Mouse (Mus musculus): Measurements from ENCODE around the gene Tssk6. TPM values are rescaled to one million over a fixed set of nuclear protein-coding genes. Genes with fewer than 3 reads are reported as not detected.

Gene Tssk6
- polyA plus RNA-seq, 1 experiment, result 0.92 TPM

GRCm38 (mm10) chr8:69900895-69901451, 1.0 kb upstream of the Tssk6 start:
- peaks cover 49% of the 10 kb centered on the region for H3K79me2 ChIP-seq (ENCODE audit: control insufficient read depth, insufficient read depth)
- H3K36me3 ChIP-seq (ENCODE audit: control insufficient read depth, insufficient read depth), result no peaks in the 10 kb centered on the region
- H3K4me3 ChIP-seq, result peak overlapping the region; percentile 90
- H3K4me2 ChIP-seq (ENCODE audit: low read depth), result peak overlapping the region; percentile 72
- peak overlapping the region; percentile 10 for H3ac ChIP-seq (ENCODE audit: control insufficient read depth, insufficient read length)
- TF ChIP-seq E2F4 (IDR thresholded peaks at IDR 0.05; ENCODE audit: insufficient read depth) (no peak), TCF12 (IDR thresholded peaks at IDR 0.05; ENCODE audit: insufficient read depth, poor library complexity, severe bottlenecking) (no peak), MYOG (IDR thresholded peaks at IDR 0.05; ENCODE audit: control insufficient read depth in 1 of 3, insufficient read depth in 1 of 3, insufficient read length in 2 of 3, low read depth in 2 of 3) (no peak), USF1 (IDR thresholded peaks at IDR 0.05; ENCODE audit: low read depth) (no peak), MYOD1 (IDR thresholded peaks at IDR 0.05; ENCODE audit: control insufficient read depth in 1 of 3, insufficient read length in 2 of 3, low read depth in 2 of 3) (no peak), MAX (IDR thresholded peaks at IDR 0.05; ENCODE audit: low read depth) (no peak), SRF (IDR thresholded peaks at IDR 0.05; ENCODE audit: control insufficient read depth, insufficient read length, low read depth) (no peak), POLR2A (IDR thresholded peaks at IDR 0.05; ENCODE audit: insufficient read length, low read depth) (no peak), POLR2AphosphoS2 (IDR thresholded peaks at IDR 0.05; ENCODE audit: insufficient read length, low read depth) (no peak), REST (IDR thresholded peaks at IDR 0.05; ENCODE audit: insufficient read depth, insufficient read length) (no peak), CEBPB (IDR thresholded peaks at IDR 0.05; ENCODE audit: insufficient read depth, poor library complexity, severe bottlenecking) (no peak), TCF3 (IDR thresholded peaks at IDR 0.05; ENCODE audit: insufficient read length, low read depth) (no peak)
- H3K27me3 ChIP-seq (ENCODE audit: control insufficient read depth, insufficient read depth, insufficient read length), result no peaks in the 10 kb centered on the region

DNA sequence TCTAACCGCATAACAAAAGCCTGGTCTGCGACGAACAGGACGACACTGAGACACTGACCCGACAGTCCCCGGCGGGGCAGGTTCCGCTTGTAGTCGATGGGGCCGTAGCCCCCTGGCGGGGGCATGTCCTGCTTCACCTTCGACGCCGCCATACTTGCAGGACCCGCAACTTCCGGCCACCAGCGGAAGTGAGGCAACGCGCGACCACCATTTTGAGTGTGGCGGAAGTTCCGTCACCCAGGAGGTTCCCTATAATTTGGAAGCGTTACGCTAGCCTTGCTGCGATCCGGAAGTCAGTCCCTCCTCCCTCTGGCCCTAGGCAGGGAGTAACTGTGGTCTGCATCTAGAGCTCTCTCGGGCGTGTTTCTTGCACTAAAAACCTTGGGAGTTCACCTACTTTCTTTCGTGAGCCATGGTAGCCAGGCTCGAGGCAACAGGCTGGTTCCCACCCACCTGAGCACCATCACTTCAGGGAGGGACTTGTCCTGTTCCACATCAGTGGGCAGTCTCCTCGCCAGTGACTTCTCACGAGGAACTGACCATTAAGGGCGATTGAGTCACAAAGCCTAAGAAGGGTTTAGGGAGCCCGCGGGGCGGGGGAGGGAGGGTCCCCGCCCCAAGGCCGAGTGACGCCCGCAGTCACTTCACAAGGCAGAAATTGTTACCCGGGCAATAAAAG, 361 bp upstream of the Tssk6 start:
- TF ChIP-seq TCF12 (IDR thresholded peaks at IDR 0.05; ENCODE audit: insufficient read depth, poor library complexity, severe bottlenecking) (no peak), POLR2A (IDR thresholded peaks at IDR 0.05; ENCODE audit: insufficient read length, low read depth) (peak; percentile 80), USF1 (IDR thresholded peaks at IDR 0.05; ENCODE audit: low read depth) (no peak), MAX (IDR thresholded peaks at IDR 0.05; ENCODE audit: low read depth) (no peak), CEBPB (IDR thresholded peaks at IDR 0.05; ENCODE audit: insufficient read depth, poor library complexity, severe bottlenecking) (peak; percentile 48; the same call in 1 of the 2 replicates), MYOG (IDR thresholded peaks at IDR 0.05; ENCODE audit: control insufficient read depth in 1 of 3, insufficient read depth in 1 of 3, insufficient read length in 2 of 3, low read depth in 2 of 3) (peak in 1 of 3 experiments; percentile 4), REST (IDR thresholded peaks at IDR 0.05; ENCODE audit: insufficient read depth, insufficient read length) (no peak), E2F4 (IDR thresholded peaks at IDR 0.05; ENCODE audit: insufficient read depth) (no peak), POLR2AphosphoS2 (IDR thresholded peaks at IDR 0.05; ENCODE audit: insufficient read length, low read depth) (peak; percentile 95), MYOD1 (IDR thresholded peaks at IDR 0.05; ENCODE audit: control insufficient read depth in 1 of 3, insufficient read length in 2 of 3, low read depth in 2 of 3) (no peak), SRF (IDR thresholded peaks at IDR 0.05; ENCODE audit: control insufficient read depth, insufficient read length, low read depth) (no peak), TCF3 (IDR thresholded peaks at IDR 0.05; ENCODE audit: insufficient read length, low read depth) (no peak)
- H3K4me2 ChIP-seq (ENCODE audit: low read depth), result peak overlapping the region; percentile 81
- H3K4me3 ChIP-seq, result peak overlapping the region; percentile 90
- H3K27me3 ChIP-seq (ENCODE audit: control insufficient read depth, insufficient read depth, insufficient read length), result no peaks in the 10 kb centered on the region
- no peaks in the 10 kb centered on the region for H3K36me3 ChIP-seq (ENCODE audit: control insufficient read depth, insufficient read depth)
- peak overlapping the region; percentile 10 for H3ac ChIP-seq (ENCODE audit: control insufficient read depth, insufficient read length)
- peaks cover 42% of the 10 kb centered on the region for H3K79me2 ChIP-seq (ENCODE audit: control insufficient read depth, insufficient read depth)

DNA sequence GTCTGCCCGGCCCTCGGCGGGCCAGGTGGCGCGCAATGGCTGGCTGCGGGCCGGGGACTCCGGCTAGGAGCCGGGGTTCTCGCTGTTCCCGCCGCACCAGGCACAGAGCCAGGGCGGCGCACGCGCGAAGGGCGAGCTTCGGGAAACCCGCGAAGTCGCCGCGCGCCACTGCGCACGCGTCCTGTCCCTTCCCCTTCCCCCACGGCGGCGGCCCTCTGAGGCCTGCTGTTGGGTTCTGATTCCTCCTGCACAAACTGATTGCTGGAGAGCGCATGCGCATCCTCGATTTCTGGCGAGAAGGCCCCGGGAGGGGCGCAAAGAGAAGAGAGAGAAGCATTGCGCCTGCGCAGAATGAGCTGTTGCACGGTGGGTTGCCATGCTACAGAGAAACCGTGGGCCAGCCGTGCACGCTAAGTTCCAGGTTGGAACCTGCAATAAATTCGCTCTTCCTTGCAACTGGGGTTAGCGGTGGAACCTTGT, 1.1 kb downstream of the Tssk6 start:
- H3K4me3 ChIP-seq, result peak overlapping the region; percentile 90
- peaks cover 3% of the 10 kb centered on the region for H3K36me3 ChIP-seq (ENCODE audit: control insufficient read depth, insufficient read depth)
- H3K4me2 ChIP-seq (ENCODE audit: low read depth), result peak overlapping the region; percentile 73
- peak overlapping the region; percentile 3 for H3ac ChIP-seq (ENCODE audit: control insufficient read depth, insufficient read length)
- TF ChIP-seq REST (IDR thresholded peaks at IDR 0.05; ENCODE audit: insufficient read depth, insufficient read length), result no peak
- TF ChIP-seq E2F4 (IDR thresholded peaks at IDR 0.05; ENCODE audit: insufficient read depth), result no peak
- no peak for TF ChIP-seq MAX (IDR thresholded peaks at IDR 0.05; ENCODE audit: low read depth)
- peak; percentile 53 for TF ChIP-seq POLR2A (IDR thresholded peaks at IDR 0.05; ENCODE audit: insufficient read length, low read depth)
- TF ChIP-seq MYOD1 (IDR thresholded peaks at IDR 0.05; ENCODE audit: control insufficient read depth in 1 of 3, insufficient read length in 2 of 3, low read depth in 2 of 3), result no peak
- peak; percentile 16 for TF ChIP-seq POLR2AphosphoS2 (IDR thresholded peaks at IDR 0.05; ENCODE audit: insufficient read length, low read depth)
- no peaks in the 10 kb centered on the region for H3K27me3 ChIP-seq (ENCODE audit: control insufficient read depth, insufficient read depth, insufficient read length)
- H3K79me2 ChIP-seq (ENCODE audit: control insufficient read depth, insufficient read depth), result peaks cover 27% of the 10 kb centered on the region

GRCm38 (mm10) chr8:69904096-69904495, 2.1 kb downstream of the Tssk6 start:
- no peak overlapping the region for H3ac ChIP-seq (ENCODE audit: control insufficient read depth, insufficient read length)
- H3K4me2 ChIP-seq (ENCODE audit: low read depth), result peak overlapping the region; percentile 73
- H3K27me3 ChIP-seq (ENCODE audit: control insufficient read depth, insufficient read depth, insufficient read length), result no peaks in the 10 kb centered on the region
- H3K4me3 ChIP-seq, result peak overlapping the region; percentile 90
- peaks cover 21% of the 10 kb centered on the region for H3K79me2 ChIP-seq (ENCODE audit: control insufficient read depth, insufficient read depth)
- TF ChIP-seq REST (IDR thresholded peaks at IDR 0.05; ENCODE audit: insufficient read depth, insufficient read length) (no peak), TCF12 (IDR thresholded peaks at IDR 0.05; ENCODE audit: insufficient read depth, poor library complexity, severe bottlenecking) (no peak)
- peaks cover 3% of the 10 kb centered on the region for H3K36me3 ChIP-seq (ENCODE audit: control insufficient read depth, insufficient read depth)

DNA sequence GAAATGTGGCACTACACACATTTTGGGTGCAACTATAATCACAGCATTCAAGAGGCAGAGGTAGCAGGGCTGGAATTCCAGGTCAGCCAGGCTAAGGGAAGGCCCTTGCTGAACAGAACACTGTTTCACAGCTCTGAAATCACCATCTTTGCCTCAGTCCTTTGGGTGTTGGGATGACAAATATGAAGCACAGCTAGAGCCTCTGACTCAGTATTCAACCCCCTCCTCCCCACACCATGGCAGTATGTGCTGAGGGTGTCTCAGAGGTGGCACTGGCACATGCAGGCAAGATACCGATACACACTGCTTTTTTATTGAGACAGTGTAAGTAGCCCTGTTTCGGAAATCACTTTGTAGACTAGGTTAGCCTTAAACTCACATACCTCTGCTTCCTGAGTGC, 4.3 kb downstream of the Tssk6 start:
- no peak overlapping the region for H3K4me3 ChIP-seq
- peaks cover 11% of the 10 kb centered on the region for H3K36me3 ChIP-seq (ENCODE audit: control insufficient read depth, insufficient read depth)
- H3ac ChIP-seq (ENCODE audit: control insufficient read depth, insufficient read length), result no peak overlapping the region
- H3K27me3 ChIP-seq (ENCODE audit: control insufficient read depth, insufficient read depth, insufficient read length), result no peaks in the 10 kb centered on the region
- TF ChIP-seq TCF3 (IDR thresholded peaks at IDR 0.05; ENCODE audit: insufficient read length, low read depth) (no peak), CEBPB (IDR thresholded peaks at IDR 0.05; ENCODE audit: insufficient read depth, poor library complexity, severe bottlenecking) (no peak), MAX (IDR thresholded peaks at IDR 0.05; ENCODE audit: low read depth) (no peak), TCF12 (IDR thresholded peaks at IDR 0.05; ENCODE audit: insufficient read depth, poor library complexity, severe bottlenecking) (no peak), MYOG (IDR thresholded peaks at IDR 0.05; ENCODE audit: control insufficient read depth in 1 of 3, insufficient read depth in 1 of 3, insufficient read length in 2 of 3, low read depth in 2 of 3) (no peak), USF1 (IDR thresholded peaks at IDR 0.05; ENCODE audit: low read depth) (no peak), REST (IDR thresholded peaks at IDR 0.05; ENCODE audit: insufficient read depth, insufficient read length) (no peak), SRF (IDR thresholded peaks at IDR 0.05; ENCODE audit: control insufficient read depth, insufficient read length, low read depth) (no peak), E2F4 (IDR thresholded peaks at IDR 0.05; ENCODE audit: insufficient read depth) (no peak), POLR2A (IDR thresholded peaks at IDR 0.05; ENCODE audit: insufficient read length, low read depth) (no peak), MYOD1 (IDR thresholded peaks at IDR 0.05; ENCODE audit: control insufficient read depth in 1 of 3, insufficient read length in 2 of 3, low read depth in 2 of 3) (no peak), POLR2AphosphoS2 (IDR thresholded peaks at IDR 0.05; ENCODE audit: insufficient read length, low read depth) (no peak)
- H3K79me2 ChIP-seq (ENCODE audit: control insufficient read depth, insufficient read depth), result peaks cover under 1% of the 10 kb centered on the region
- H3K4me2 ChIP-seq (ENCODE audit: low read depth), result no peak overlapping the region
